Mouse (Mus musculus) cerebellum, adult 2 months (tissue): ENCODE data around the gene Syndig1l.

ENCODE experiments used
- CTCF ChIP-seq: fragments of 200-500 bp; IDR thresholded peaks from 2 replicates; pipeline ENCODE4 v1.5.1; 2011; ENCODE audit warnings: low read depth, mild to moderate bottlenecking, control low read depth, low read length, moderate library complexity, borderline replicate concordance; ENCODE audit not compliant: insufficient read depth
- POLR2A ChIP-seq: fragments of 200-500 bp; IDR thresholded peaks from 2 replicates; pipeline ENCODE4 v1.6.1; 2011; ENCODE audit warnings: low read length, control low read depth, borderline replicate concordance; ENCODE audit not compliant: insufficient read depth

DNA sequence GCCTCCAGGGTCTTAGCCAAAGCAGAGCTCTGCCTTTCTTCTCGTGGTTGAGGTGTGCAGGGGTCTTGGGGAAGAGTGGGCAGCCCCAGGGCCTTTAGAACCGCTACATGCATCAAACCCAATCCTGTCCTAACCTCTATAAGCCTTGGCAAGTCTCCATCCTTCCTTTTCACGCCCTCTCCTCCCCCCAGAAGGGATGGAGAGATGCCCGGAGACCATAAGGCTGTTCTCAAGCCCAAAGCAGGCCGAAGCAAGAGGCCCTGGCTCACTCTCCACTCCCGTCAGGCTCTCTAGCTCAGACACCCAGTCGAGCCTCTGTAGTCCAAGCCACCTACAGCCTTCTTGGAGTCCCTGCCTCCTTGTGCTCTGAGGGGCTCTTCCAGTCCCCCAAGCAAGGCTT, 14.1 kb downstream of the Syndig1l start:
- TF ChIP-seq CTCF, result no peak
- no peak for TF ChIP-seq POLR2A
